21 mouse cellular contexts compared by ENCODE assay signal in genomic region chr2:5549334-5549733, GRCm38 (mm10).
DNase-seq lines count a peak whose midpoint lies in the region; ATAC-seq and TF ChIP-seq lines count a peak whose summit lies in the region.
"Had no signal": no experiment of that assay in that cellular context is flagged by ENCODE, and none has a peak within 500 bp of the region (broad histone marks: within the 10 kb centered on the region; RNA-seq: fewer than 3 reads in every experiment).

No protein-coding gene starts in this region.

- no peaks in the 10 kb centered on the region for H3K36me3 ChIP-seq in liver, embryonic 13.5 days
- H3K36me3 ChIP-seq in liver, embryonic 11.5 days (ENCODE audit: control insufficient read depth, insufficient read depth, low read length) = no peaks in the 10 kb centered on the region
- H3K36me3 ChIP-seq in intestine, embryonic 15.5 days = 0 out of 2 replicates have a peak, but pooled peaks cover 3% of the 10 kb centered on the region
- no peaks in the 10 kb centered on the region for H3K36me3 ChIP-seq in liver, embryonic 16.5 days (ENCODE audit: control insufficient read depth, insufficient read depth)
- H3K36me3 ChIP-seq in forebrain, postnatal 0 days (ENCODE audit: insufficient read depth) = no peaks in the 10 kb centered on the region
- H3K36me3 ChIP-seq: embryonic facial prominence, embryonic 13.5 days; forebrain, embryonic 12.5 days; heart, embryonic 12.5 days; hindbrain, embryonic 10.5 days had no signal

- H3K4me1 ChIP-seq in liver, embryonic 13.5 days (replicated peaks) = no peaks in the 10 kb centered on the region
- no peaks in the 10 kb centered on the region for H3K4me1 ChIP-seq in liver, embryonic 11.5 days (replicated peaks; ENCODE audit: control insufficient read depth, insufficient read depth, low read length)
- H3K4me1 ChIP-seq in intestine, embryonic 15.5 days (replicated peaks) = no peaks in the 10 kb centered on the region
- H3K4me1 ChIP-seq in liver, embryonic 16.5 days (ENCODE audit: control insufficient read depth, low read depth, low read length) = no peaks in the 10 kb centered on the region; the same call in 1 of the 2 replicates
- H3K4me1 ChIP-seq in forebrain, postnatal 0 days (ENCODE audit: insufficient read depth) = no peaks in the 10 kb centered on the region
- H3K4me1 ChIP-seq: embryonic facial prominence, embryonic 13.5 days; forebrain, embryonic 12.5 days; heart, embryonic 12.5 days; hindbrain, embryonic 10.5 days had no signal

- H3K4me2 ChIP-seq in liver, embryonic 13.5 days = no peak overlapping the region
- H3K4me2 ChIP-seq in liver, embryonic 11.5 days = no peak overlapping the region
- H3K4me2 ChIP-seq in intestine, embryonic 15.5 days (replicated peaks) = no peak overlapping the region
- no peak overlapping the region for H3K4me2 ChIP-seq in liver, embryonic 16.5 days (ENCODE audit: low read depth, low read length)
- H3K4me2 ChIP-seq in forebrain, postnatal 0 days (ENCODE audit: low read depth) = no peak overlapping the region
- H3K4me2 ChIP-seq: embryonic facial prominence, embryonic 13.5 days; forebrain, embryonic 12.5 days; heart, embryonic 12.5 days had no signal

- H3K4me3 ChIP-seq in liver, embryonic 13.5 days (replicated peaks) = no peak overlapping the region
- no peak overlapping the region for H3K4me3 ChIP-seq in liver, embryonic 11.5 days (ENCODE audit: low read depth, low read length)
- H3K4me3 ChIP-seq in intestine, embryonic 15.5 days (replicated peaks) = no peak overlapping the region
- H3K4me3 ChIP-seq in liver, embryonic 16.5 days (ENCODE audit: low read depth, low read length) = no peak overlapping the region
- no peak overlapping the region for H3K4me3 ChIP-seq in forebrain, postnatal 0 days (ENCODE audit: low read depth, low read length)
- H3K4me3 ChIP-seq: embryonic facial prominence, embryonic 13.5 days; forebrain, embryonic 12.5 days; heart, adult 2 months; heart, embryonic 12.5 days; hindbrain, embryonic 10.5 days had no signal

- H3K9me3 ChIP-seq in liver, embryonic 13.5 days (replicated peaks) = no peaks in the 10 kb centered on the region
- no peaks in the 10 kb centered on the region for H3K9me3 ChIP-seq in liver, embryonic 11.5 days (ENCODE audit: control insufficient read depth, low read length)
- no peaks in the 10 kb centered on the region for H3K9me3 ChIP-seq in intestine, embryonic 15.5 days
- H3K9me3 ChIP-seq in liver, embryonic 16.5 days (replicated peaks; ENCODE audit: control insufficient read depth, low read length) = no peaks in the 10 kb centered on the region
- no peaks in the 10 kb centered on the region for H3K9me3 ChIP-seq in forebrain, postnatal 0 days (ENCODE audit: low read length)
- H3K9me3 ChIP-seq: embryonic facial prominence, embryonic 13.5 days; forebrain, embryonic 12.5 days; heart, embryonic 12.5 days; hindbrain, embryonic 10.5 days had no signal

- no peak for TF ChIP-seq CTCF in forebrain, postnatal 0 days (IDR thresholded peaks at IDR 0.05; ENCODE audit: low read depth)

- no peak overlapping the region for H3K9ac ChIP-seq in liver, embryonic 13.5 days
- H3K9ac ChIP-seq in liver, embryonic 11.5 days (ENCODE audit: low read depth, low read length) = no peak overlapping the region
- no peak overlapping the region for H3K9ac ChIP-seq in intestine, embryonic 15.5 days
- no peak overlapping the region for H3K9ac ChIP-seq in liver, embryonic 16.5 days (ENCODE audit: low read depth, low read length)
- H3K9ac ChIP-seq in forebrain, postnatal 0 days = no peak overlapping the region
- H3K9ac ChIP-seq: embryonic facial prominence, embryonic 13.5 days; forebrain, embryonic 12.5 days; heart, embryonic 12.5 days had no signal

- H3K27me3 ChIP-seq in liver, embryonic 13.5 days = no peaks in the 10 kb centered on the region
- no peaks in the 10 kb centered on the region for H3K27me3 ChIP-seq in liver, embryonic 11.5 days (replicated peaks; ENCODE audit: control insufficient read depth, insufficient read depth, low read length)
- H3K27me3 ChIP-seq in intestine, embryonic 15.5 days (replicated peaks) = no peaks in the 10 kb centered on the region
- no peaks in the 10 kb centered on the region for H3K27me3 ChIP-seq in liver, embryonic 16.5 days (ENCODE audit: control insufficient read depth, insufficient read depth, low read depth, low read length)
- H3K27me3 ChIP-seq in forebrain, postnatal 0 days (ENCODE audit: insufficient read depth, low read length) = no peaks in the 10 kb centered on the region
- H3K27me3 ChIP-seq: CH12.LX; embryonic facial prominence, embryonic 13.5 days; forebrain, embryonic 12.5 days; heart, embryonic 12.5 days had no signal

- peak; percentile 45 for ATAC-seq in liver, embryonic 13.5 days (ENCODE audit: low read depth)
- ATAC-seq in liver, embryonic 11.5 days (replicated peaks; ENCODE audit: low FRiP score) = no peak
- ATAC-seq in intestine, embryonic 15.5 days = peak; percentile 94
- peak; percentile 81 for ATAC-seq in liver, embryonic 16.5 days (ENCODE audit: low read depth)
- ATAC-seq in forebrain, postnatal 0 days = no peak
- ATAC-seq: activated CD4-positive, CD25-positive, alpha-beta regulatory T cell, adult 4 months; forebrain, embryonic 16.5 days; Patski had no signal

- DNase-seq in liver, embryonic 13.5 days = no peak
- DNase-seq in liver, embryonic 11.5 days (ENCODE audit: low spot score) = no peak
- peak; percentile 20 for DNase-seq in yolk sac, embryonic 10.5 days (ENCODE audit: low spot score)
- no peak for DNase-seq in heart, adult 8-10 months (ENCODE audit: low spot score)
- no peak for DNase-seq in forebrain, postnatal 0 days
- DNase-seq: adrenal gland, postnatal 14 days; cerebellum, adult 11-12 months; cerebellum, adult 9-10 months; cerebellum, postnatal 36 days; gastrocnemius, postnatal 14 days; heart, adult 2 months had no signal

- no peak overlapping the region for H3K27ac ChIP-seq in liver, embryonic 13.5 days
- no peak overlapping the region for H3K27ac ChIP-seq in liver, embryonic 11.5 days (ENCODE audit: low read depth, low read length)
- peak overlapping the region; percentile 51 for H3K27ac ChIP-seq in intestine, embryonic 15.5 days
- H3K27ac ChIP-seq in liver, embryonic 16.5 days (ENCODE audit: low read length) = no peak overlapping the region
- no peak overlapping the region for H3K27ac ChIP-seq in forebrain, postnatal 0 days (ENCODE audit: low read depth, low read length)
- H3K27ac ChIP-seq: embryonic facial prominence, embryonic 13.5 days; forebrain, embryonic 12.5 days; heart, adult 2 months; hindbrain, embryonic 10.5 days had no signal

- WGBS in liver, embryonic 13.5 days (ENCODE audit: insufficient replicate concordance) = 50% methylated on average over 2 of the region's 2 CpGs
- 78% methylated on average over 2 of the region's 2 CpGs for WGBS in liver, embryonic 11.5 days
- WGBS in intestine, embryonic 15.5 days = 61% methylated on average over 2 of the region's 2 CpGs
- 58% methylated on average over 2 of the region's 2 CpGs for WGBS in liver, embryonic 16.5 days (ENCODE audit: insufficient replicate concordance)
- WGBS in forebrain, postnatal 0 days = 96% methylated on average over 2 of the region's 2 CpGs

Comparison
In these comparisons a context has a peak if more than half of its experiments do, and no peak if none do; other contexts are left out.
1. ATAC-seq: peak in liver, embryonic 13.5 days (single experiment), intestine, embryonic 15.5 days (single experiment) and liver, embryonic 16.5 days (single experiment); none in liver, embryonic 11.5 days (single experiment) and forebrain, postnatal 0 days (single experiment).